Mouse (Mus musculus) stomach, postnatal 0 days (tissue): Measurements from ENCODE around the gene Zbtb37.

Experiments
- CTCF ChIP-seq: IDR thresholded peaks from 2 replicates; pipeline ENCODE4 v1.5.1; 2016; ENCODE audit warnings: antibody characterized with exemption, low read depth, mild to moderate bottlenecking, moderate library complexity
- EP300 ChIP-seq: optimal IDR thresholded peaks from 2 replicates; pipeline ENCODE3; 2016; ENCODE audit warnings: antibody characterized with exemption

DNA sequence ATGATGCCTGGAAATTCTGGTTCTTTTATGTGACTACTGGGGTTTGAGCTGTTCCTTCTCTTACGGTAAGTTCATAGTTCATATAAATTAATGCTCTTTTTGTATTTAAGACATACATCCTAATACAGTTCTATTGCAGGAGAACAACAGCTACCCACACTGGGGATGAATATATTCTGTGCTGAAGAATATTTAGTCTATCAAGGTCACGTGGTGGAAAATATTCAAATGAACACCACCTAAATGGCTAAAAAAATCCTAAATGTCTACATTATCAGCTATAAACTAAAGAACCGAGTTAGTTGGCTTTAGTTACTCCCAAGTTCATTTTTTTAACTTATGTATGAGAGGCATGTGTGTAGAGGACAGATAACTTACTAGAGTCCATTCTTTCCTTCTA is 4.6 kb downstream of the Zbtb37 start:
- TF ChIP-seq CTCF (no peak), EP300 (no peak)
